Mouse (Mus musculus) skeletal muscle tissue, adult 2 months (tissue): ENCODE results near the gene Figla.

Experiments used
- DNase-seq: peaks from one replicate; pipeline ENCODE4 v3.0.0-alpha.2; 2012; ENCODE audit warnings: low read depth, low spot score

Figla gene

GRCm38 (mm10) chr6:86069856-86070255 lies 53.9 kb downstream of the Figla start:
- DNase-seq: no peak

DNA sequence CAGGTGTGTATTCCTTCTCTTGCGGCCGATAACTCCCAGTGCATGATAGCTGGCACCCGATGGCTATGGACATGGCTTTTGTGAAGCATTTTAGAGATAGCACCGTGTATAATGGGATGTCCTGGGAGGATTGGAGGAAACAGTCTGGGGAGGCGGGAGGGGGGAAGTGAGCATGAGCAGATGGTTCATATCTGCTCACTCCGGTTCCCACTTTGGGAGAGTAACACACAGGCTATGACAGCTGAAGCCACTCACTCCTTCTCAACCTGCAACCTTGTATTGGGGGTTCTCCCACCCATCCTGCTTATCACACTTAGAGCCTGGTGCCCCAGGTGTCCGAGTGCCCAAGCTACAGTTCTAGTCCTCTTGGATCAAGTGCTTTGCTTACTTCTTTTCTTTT lies 54.3 kb downstream of the Figla start:
- DNase-seq: no peak
